Mouse (Mus musculus) liver, postnatal 0 days (tissue): ENCODE data around the gene Cmya5.

Experiments used
- CTCF ChIP-seq: sonication (generic); IDR thresholded peaks from 2 replicates; pipeline ENCODE4 v1.5.1; 2016; ENCODE audit warnings: antibody characterized with exemption, low read depth
- EP300 ChIP-seq: IDR thresholded peaks from 2 replicates; pipeline ENCODE4 v1.6.1; 2016; ENCODE audit warnings: antibody characterized with exemption, low read depth, mild to moderate bottlenecking

GRCm38 (mm10) chr13:93177571-93177970 lies 33.0 kb upstream of the Cmya5 start:
- no peak for TF ChIP-seq CTCF
- TF ChIP-seq EP300: no peak
